Mouse (Mus musculus): ENCODE results near the gene Prpsap1. TPM values are rescaled to one million over a fixed set of nuclear protein-coding genes. Genes with fewer than 3 reads are reported as not detected.

Prpsap1 gene
- polyA plus RNA-seq, 1 experiment from 2014 or later = 217 TPM

DNA sequence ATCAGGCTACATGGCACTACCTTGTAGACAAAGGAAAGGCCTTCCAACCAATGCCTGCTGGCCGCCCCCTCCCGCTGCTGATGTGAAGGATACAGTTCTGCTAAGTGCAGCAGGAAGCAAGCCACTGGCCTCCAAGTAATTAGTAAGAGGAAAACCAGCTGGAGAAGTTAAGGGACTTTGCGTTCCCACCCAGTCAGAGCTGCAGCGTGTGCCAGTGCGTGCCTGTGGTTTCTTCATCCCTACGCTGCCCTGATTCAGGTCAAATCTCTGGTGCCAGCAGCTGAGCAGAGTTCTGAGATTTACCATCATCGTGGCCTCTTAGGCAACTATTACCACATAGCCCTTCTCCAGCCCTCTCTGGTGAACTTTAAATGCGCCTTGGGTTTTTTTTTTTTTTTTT, 24.5 kb upstream of the Prpsap1 start:
- Histone ChIP-seq H3K4me3 (ENCODE audit: low read length) (no peak overlapping the region), H3K4me1 (ENCODE audit: insufficient read depth, low read length) (peaks cover 24% of the 10 kb centered on the region; the same call in 1 of the 2 replicates), H3K27ac (ENCODE audit: low read length) (0 out of 2 replicates have a peak overlapping the region, but pooled peaks have one; percentile 38), H3K36me3 (ENCODE audit: insufficient read depth, low read length) (no peaks in the 10 kb centered on the region), H3K4me2 (replicated peaks; ENCODE audit: low read depth, low read length) (no peak overlapping the region), H3K27me3 (ENCODE audit: insufficient read depth, low read length) (0 out of 2 replicates have a peak, but pooled peaks cover 5% of the 10 kb centered on the region), H3K9ac (replicated peaks; ENCODE audit: low read length) (no peak overlapping the region), H3K9me3 (ENCODE audit: low read length) (no peaks in the 10 kb centered on the region)
- peak; percentile 55; the same call in 1 of the 2 replicates for ATAC-seq (ENCODE audit: low FRiP score, low TSS enrichment)
- WGBS = 41% methylated on average over 8 of the region's 8 CpGs

DNA sequence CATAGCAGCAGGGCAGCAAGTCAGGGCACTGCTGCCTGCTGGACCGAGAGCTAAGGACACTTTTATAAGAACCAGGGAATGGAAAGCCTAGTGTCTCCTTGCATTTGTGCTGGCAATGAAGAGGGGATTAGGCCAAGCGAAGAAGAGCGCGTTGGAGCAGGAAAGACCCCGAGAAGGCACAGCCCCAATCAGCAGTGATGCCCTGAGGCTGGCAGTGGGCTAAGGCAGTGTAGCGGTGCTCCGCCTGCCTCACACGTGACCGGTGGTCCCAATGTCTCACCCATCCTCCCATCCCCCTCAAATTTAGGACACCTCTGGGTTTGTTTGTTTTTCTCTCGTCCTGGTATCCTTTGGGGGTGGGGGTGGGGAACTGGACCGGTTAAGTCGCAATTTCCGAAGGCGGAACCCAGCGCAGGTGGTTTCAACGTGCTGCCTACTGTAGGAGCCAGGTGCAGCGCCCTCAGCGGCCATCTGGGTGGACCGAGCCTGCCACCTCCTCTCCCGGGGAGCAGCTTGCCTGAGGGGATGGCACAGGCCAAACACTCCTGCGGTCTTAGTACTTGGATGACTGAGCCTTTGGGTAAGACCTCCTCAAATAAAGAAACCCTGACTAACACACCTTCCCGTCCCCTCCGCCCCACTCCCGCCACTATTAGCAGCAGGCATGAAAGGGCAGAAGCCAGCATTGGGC, 21.5 kb upstream of the Prpsap1 start:
- Histone ChIP-seq H3K36me3 (ENCODE audit: insufficient read depth, low read length) (no peaks in the 10 kb centered on the region), H3K4me3 (ENCODE audit: low read length) (peak overlapping the region; percentile 8; the same call in 1 of the 2 replicates), H3K27me3 (ENCODE audit: insufficient read depth, low read length) (0 out of 2 replicates have a peak, but pooled peaks cover 5% of the 10 kb centered on the region), H3K27ac (ENCODE audit: low read length) (no peak overlapping the region), H3K4me2 (replicated peaks; ENCODE audit: low read depth, low read length) (peak overlapping the region; percentile 43), H3K9ac (replicated peaks; ENCODE audit: low read length) (0 out of 2 replicates have a peak overlapping the region, but pooled peaks have one; percentile 4), H3K4me1 (ENCODE audit: insufficient read depth, low read length) (peaks cover 15% of the 10 kb centered on the region; the same call in 1 of the 2 replicates), H3K9me3 (ENCODE audit: low read length) (no peaks in the 10 kb centered on the region)
- ATAC-seq (ENCODE audit: low FRiP score, low TSS enrichment) = peak; percentile 18; the same call in 1 of the 2 replicates
- 16% methylated on average over 24 of the region's 24 CpGs for WGBS

DNA sequence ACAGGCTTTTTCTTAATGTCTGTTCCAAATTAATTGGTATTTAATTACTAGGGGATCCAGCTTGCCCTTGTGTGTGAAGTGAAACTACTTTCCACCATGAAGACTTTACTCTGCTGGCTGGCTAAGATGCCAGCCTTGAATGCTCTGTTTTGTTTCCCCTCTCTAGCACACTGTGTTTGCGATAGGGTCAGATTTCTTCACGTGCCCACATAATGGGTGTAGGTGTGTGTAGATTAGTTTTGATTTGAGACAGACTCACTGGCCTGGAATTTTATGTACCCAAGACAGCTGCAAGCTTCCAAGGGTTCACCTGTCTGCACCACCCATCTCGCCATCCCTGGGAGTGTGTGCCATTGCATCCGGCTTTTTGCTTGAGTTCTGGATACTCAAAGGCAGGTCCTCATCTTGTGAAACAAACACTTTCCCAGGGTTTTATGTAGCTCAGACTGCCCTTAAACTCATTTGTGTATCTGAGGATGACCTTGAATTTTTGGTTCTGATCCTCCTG, 19.6 kb upstream of the Prpsap1 start:
- Histone ChIP-seq H3K4me3 (ENCODE audit: low read length) (no peak overlapping the region), H3K27ac (ENCODE audit: low read length) (no peak overlapping the region), H3K27me3 (ENCODE audit: insufficient read depth, low read length) (0 out of 2 replicates have a peak, but pooled peaks cover 5% of the 10 kb centered on the region), H3K36me3 (ENCODE audit: insufficient read depth, low read length) (no peaks in the 10 kb centered on the region), H3K4me1 (ENCODE audit: insufficient read depth, low read length) (peaks cover 15% of the 10 kb centered on the region; the same call in 1 of the 2 replicates), H3K9me3 (ENCODE audit: low read length) (no peaks in the 10 kb centered on the region), H3K9ac (replicated peaks; ENCODE audit: low read length) (no peak overlapping the region), H3K4me2 (replicated peaks; ENCODE audit: low read depth, low read length) (no peak overlapping the region)
- no peak for ATAC-seq (ENCODE audit: low FRiP score, low TSS enrichment)
- WGBS = 57% methylated on average over 4 of the region's 4 CpGs

DNA sequence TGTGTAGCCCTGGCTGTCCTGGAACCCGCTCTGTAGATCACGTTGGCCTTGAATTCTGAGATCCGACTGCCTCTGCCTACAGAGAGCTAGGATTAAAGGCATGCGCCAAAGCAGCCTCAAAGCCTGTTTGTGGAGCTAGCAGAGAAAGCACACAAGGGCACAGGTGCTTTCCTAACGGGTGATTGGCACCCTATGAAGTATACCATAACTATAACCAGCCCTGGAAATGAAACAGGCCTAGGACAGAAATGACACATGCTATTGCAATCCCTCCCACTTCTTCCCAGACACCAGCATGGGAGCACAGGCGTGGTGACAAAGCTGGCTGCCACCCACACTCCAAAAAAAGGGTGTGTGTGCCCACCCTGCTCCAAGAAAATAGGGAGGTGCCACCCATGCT, 19.0 kb upstream of the Prpsap1 start:
- H3K36me3 ChIP-seq (ENCODE audit: insufficient read depth, low read length) = no peaks in the 10 kb centered on the region
- H3K9me3 ChIP-seq (ENCODE audit: low read length) = no peaks in the 10 kb centered on the region
- peaks cover 12% of the 10 kb centered on the region; the same call in 1 of the 2 replicates for H3K4me1 ChIP-seq (ENCODE audit: insufficient read depth, low read length)
- H3K9ac ChIP-seq (replicated peaks; ENCODE audit: low read length) = no peak overlapping the region
- WGBS = 77% methylated on average over 6 of the region's 6 CpGs
- H3K4me2 ChIP-seq (replicated peaks; ENCODE audit: low read depth, low read length) = no peak overlapping the region
- 0 out of 2 replicates have a peak, but pooled peaks cover 5% of the 10 kb centered on the region for H3K27me3 ChIP-seq (ENCODE audit: insufficient read depth, low read length)
- H3K4me3 ChIP-seq (ENCODE audit: low read length) = no peak overlapping the region
- ATAC-seq (ENCODE audit: low FRiP score, low TSS enrichment) = no peak
- no peak overlapping the region for H3K27ac ChIP-seq (ENCODE audit: low read length)

DNA sequence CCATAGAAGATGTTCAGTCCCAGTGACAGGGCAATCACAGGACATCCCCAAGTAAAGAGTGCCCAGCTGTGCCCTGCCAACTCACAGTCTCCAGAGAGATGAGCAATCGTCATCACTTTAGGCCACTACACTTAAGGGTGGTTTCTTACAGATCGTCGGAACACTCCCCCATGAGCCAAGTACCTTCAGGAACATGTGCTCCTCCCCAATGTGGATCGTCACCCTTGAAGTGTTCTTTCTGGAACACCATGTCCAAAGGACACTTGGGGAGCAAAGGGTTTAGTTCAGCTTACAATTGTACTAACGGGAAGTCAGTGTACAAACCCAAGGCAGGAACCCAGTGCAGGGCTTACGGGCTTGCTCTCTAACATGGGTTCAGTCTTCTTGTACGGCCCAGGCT, 18.2 kb upstream of the Prpsap1 start:
- Histone ChIP-seq H3K4me3 (ENCODE audit: low read length) (no peak overlapping the region), H3K4me1 (ENCODE audit: insufficient read depth, low read length) (peaks cover 9% of the 10 kb centered on the region; the same call in 1 of the 2 replicates), H3K27ac (ENCODE audit: low read length) (no peak overlapping the region), H3K4me2 (replicated peaks; ENCODE audit: low read depth, low read length) (no peak overlapping the region), H3K9me3 (ENCODE audit: low read length) (no peaks in the 10 kb centered on the region), H3K36me3 (ENCODE audit: insufficient read depth, low read length) (no peaks in the 10 kb centered on the region), H3K9ac (replicated peaks; ENCODE audit: low read length) (no peak overlapping the region), H3K27me3 (ENCODE audit: insufficient read depth, low read length) (0 out of 2 replicates have a peak, but pooled peaks cover 5% of the 10 kb centered on the region)
- ATAC-seq (ENCODE audit: low FRiP score, low TSS enrichment) = no peak
- WGBS = 96% methylated on average over 7 of the region's 7 CpGs

DNA sequence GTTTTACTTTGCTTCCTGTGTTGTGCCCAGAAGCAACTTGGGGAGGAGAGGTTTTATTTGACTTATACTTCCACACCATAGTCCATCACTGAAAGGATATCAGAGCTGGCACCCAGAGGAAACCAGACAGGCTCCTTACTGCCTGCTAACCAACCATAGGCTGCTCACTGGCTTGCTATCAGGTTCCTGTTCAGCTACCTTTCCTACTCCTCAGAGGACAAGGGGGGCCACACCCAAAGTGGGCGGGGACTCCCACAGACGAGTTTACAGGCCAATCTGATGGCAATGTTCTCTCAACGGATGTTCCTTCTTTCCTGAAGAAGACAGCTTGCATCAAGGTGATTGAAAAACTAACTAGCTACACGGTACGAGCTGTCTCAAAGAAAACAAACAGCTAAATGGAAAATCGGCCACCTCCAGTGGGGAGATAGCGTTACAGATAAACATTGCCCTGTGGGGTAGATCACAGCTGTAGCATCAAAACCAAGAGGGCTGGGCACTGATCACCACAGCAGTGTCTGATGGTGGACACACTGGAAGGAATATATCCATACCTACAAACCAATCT, 17.4 kb upstream of the Prpsap1 start:
- peaks cover 9% of the 10 kb centered on the region; the same call in 1 of the 2 replicates for H3K4me1 ChIP-seq (ENCODE audit: insufficient read depth, low read length)
- no peak overlapping the region for H3K9ac ChIP-seq (replicated peaks; ENCODE audit: low read length)
- no peaks in the 10 kb centered on the region for H3K9me3 ChIP-seq (ENCODE audit: low read length)
- no peaks in the 10 kb centered on the region for H3K36me3 ChIP-seq (ENCODE audit: insufficient read depth, low read length)
- H3K27me3 ChIP-seq (ENCODE audit: insufficient read depth, low read length) = 0 out of 2 replicates have a peak, but pooled peaks cover 5% of the 10 kb centered on the region
- ATAC-seq (ENCODE audit: low FRiP score, low TSS enrichment) = no peak
- H3K4me2 ChIP-seq (replicated peaks; ENCODE audit: low read depth, low read length) = no peak overlapping the region
- 57% methylated on average over 7 of the region's 7 CpGs for WGBS
- H3K27ac ChIP-seq (ENCODE audit: low read length) = no peak overlapping the region
- H3K4me3 ChIP-seq (ENCODE audit: low read length) = no peak overlapping the region

DNA sequence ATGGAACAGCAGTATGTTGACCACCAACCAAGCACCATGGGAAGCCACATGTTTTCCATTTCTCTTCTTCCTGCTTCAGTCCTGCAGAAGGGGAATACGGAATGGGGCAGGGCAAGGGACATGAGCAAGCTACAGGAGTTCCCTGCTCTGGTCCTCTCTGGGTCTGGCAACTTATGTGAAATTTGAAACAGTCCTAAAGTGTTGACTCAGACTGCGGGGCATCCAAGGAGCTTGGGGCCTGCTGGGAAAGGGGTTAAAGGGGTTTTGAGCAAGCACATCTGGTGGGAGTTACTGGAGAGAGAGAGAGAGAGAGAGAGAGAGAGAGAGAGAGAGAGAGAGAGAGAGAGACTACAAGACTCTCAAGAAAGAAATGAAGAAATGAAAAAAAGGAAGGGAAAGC, 14.7 kb upstream of the Prpsap1 start:
- ATAC-seq (ENCODE audit: low FRiP score, low TSS enrichment) = no peak
- Histone ChIP-seq H3K4me2 (replicated peaks; ENCODE audit: low read depth, low read length) (no peak overlapping the region), H3K4me3 (ENCODE audit: low read length) (no peak overlapping the region), H3K27me3 (ENCODE audit: insufficient read depth, low read length) (no peaks in the 10 kb centered on the region), H3K4me1 (ENCODE audit: insufficient read depth, low read length) (no peaks in the 10 kb centered on the region), H3K9ac (replicated peaks; ENCODE audit: low read length) (no peak overlapping the region), H3K36me3 (ENCODE audit: insufficient read depth, low read length) (no peaks in the 10 kb centered on the region), H3K27ac (ENCODE audit: low read length) (no peak overlapping the region), H3K9me3 (ENCODE audit: low read length) (no peaks in the 10 kb centered on the region)
- 27% methylated on average over 2 of the region's 2 CpGs for WGBS

DNA sequence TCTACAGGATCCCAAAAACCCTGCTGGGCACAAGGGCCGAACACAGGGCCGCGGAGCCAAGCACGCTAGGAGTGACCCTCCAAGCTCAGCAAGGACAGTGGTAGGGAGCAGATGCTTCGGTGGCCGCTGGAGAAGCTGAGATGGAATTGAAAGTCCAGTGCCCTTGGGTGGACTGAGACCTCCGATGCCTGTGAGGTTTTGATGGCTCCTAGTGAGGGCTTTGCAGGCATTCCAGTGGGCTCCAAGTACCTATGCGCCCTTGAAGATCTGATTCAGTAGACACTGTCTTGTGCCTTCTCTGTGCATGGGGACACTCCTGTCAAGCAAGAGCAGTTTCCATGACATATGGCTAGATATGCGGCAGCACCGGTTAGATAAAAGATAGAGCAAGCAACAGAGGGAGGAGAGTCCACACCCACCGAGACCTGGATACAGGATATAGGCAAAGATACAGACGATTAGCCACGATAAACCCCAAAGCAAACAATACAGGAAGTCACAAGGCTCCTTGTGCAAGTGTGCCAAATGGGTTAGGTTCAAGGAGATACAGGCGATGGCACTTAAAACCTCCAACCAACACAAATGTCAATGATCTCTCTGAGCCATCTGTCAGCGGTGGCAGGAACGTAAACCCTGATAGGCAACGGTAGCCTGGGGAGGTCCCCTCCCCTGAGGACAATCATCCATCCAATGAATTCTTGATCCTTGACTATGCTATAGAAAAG, 12.3 kb upstream of the Prpsap1 start:
- no peak for ATAC-seq (ENCODE audit: low FRiP score, low TSS enrichment)

DNA sequence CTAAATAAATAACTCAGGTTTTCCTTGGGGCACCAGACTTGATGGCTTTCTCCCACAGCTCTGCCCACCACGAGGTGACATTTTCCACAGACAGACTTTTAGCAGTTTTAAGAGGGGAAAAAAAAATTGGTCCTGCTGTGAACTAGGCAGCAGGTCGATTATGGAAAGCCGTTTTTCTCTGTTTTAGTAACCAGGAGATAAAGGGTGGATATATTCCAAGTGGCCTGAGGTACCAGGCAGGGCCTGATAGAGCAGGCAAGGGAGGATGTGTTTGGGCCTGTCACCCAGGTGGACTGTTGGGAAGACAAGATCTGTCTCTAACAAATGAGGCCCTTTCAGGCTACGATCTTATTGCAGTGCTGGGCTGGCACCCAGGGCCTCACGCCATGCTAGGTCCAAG, 11.6 kb upstream of the Prpsap1 start:
- Histone ChIP-seq H3K4me1 (ENCODE audit: insufficient read depth, low read length) (no peaks in the 10 kb centered on the region), H3K27me3 (ENCODE audit: insufficient read depth, low read length) (no peaks in the 10 kb centered on the region), H3K4me3 (ENCODE audit: low read length) (no peak overlapping the region), H3K9ac (replicated peaks; ENCODE audit: low read length) (no peak overlapping the region), H3K9me3 (ENCODE audit: low read length) (no peaks in the 10 kb centered on the region), H3K4me2 (replicated peaks; ENCODE audit: low read depth, low read length) (no peak overlapping the region), H3K36me3 (ENCODE audit: insufficient read depth, low read length) (no peaks in the 10 kb centered on the region), H3K27ac (ENCODE audit: low read length) (no peak overlapping the region)
- WGBS = 65% methylated on average over 5 of the region's 5 CpGs
- no peak for ATAC-seq (ENCODE audit: low FRiP score, low TSS enrichment)

More for the DNA sequence above, 12.3 kb upstream of the Prpsap1 start:
- H3K9ac ChIP-seq (replicated peaks; ENCODE audit: low read length) = no peak overlapping the region
- no peak overlapping the region for H3K27ac ChIP-seq (ENCODE audit: low read length)
- no peak overlapping the region for H3K4me3 ChIP-seq (ENCODE audit: low read length)
- no peak overlapping the region for H3K4me2 ChIP-seq (replicated peaks; ENCODE audit: low read depth, low read length)
- no peaks in the 10 kb centered on the region for H3K27me3 ChIP-seq (ENCODE audit: insufficient read depth, low read length)
- H3K36me3 ChIP-seq (ENCODE audit: insufficient read depth, low read length) = no peaks in the 10 kb centered on the region
- 70% methylated on average over 17 of the region's 17 CpGs for WGBS
- H3K9me3 ChIP-seq (ENCODE audit: low read length) = no peaks in the 10 kb centered on the region
- no peaks in the 10 kb centered on the region for H3K4me1 ChIP-seq (ENCODE audit: insufficient read depth, low read length)

Measured in kidney, embryonic 16.5 days (tissue).